Mouse (Mus musculus) forebrain, postnatal 0 days (tissue): ENCODE data around the gene Nuak1. TPM values are rescaled to one million over a fixed set of nuclear protein-coding genes. Genes with fewer than 3 reads are reported as not detected.
"Not testable (repeated sequence)": the region's sequence is repeated elsewhere in the genome, so short reads cannot be mapped to it uniquely, and the experiment has no call there.

Experiments used
- ATAC-seq: fragments of 200-750 bp; cut with Nextera tagmentation; 2 replicates; pipeline ENCODE4 v1.8.0; 2017; ENCODE audit warnings: mild to moderate bottlenecking, moderate library complexity
- DNase-seq: peaks from one replicate; pipeline ENCODE4 v3.0.0-alpha.2; 2015
- H3K27ac ChIP-seq: fragments of 300-500 bp; sonication (generic); 2 replicates; pipeline ENCODE4 v1.5.1; 2014; ENCODE audit warnings: low read depth, mild to moderate bottlenecking, antibody characterized with exemption, low read length, moderate library complexity, mixed read lengths
- H3K27me3 ChIP-seq: fragments of 300-500 bp; sonication (generic); 2 replicates; pipeline ENCODE4 v1.6.1; 2014; ENCODE audit warnings: mild to moderate bottlenecking, low read length, mixed read lengths; ENCODE audit not compliant: insufficient read depth
- H3K36me3 ChIP-seq: fragments of 300-500 bp; sonication (generic); 2 replicates; pipeline ENCODE4 v1.6.1; 2014; ENCODE audit warnings: mild to moderate bottlenecking, moderate library complexity; ENCODE audit not compliant: insufficient read depth
- H3K4me1 ChIP-seq: fragments of 300-500 bp; sonication (generic); 2 replicates; pipeline ENCODE4 v1.6.1; 2014; ENCODE audit warnings: antibody characterized with exemption; ENCODE audit not compliant: insufficient read depth
- H3K4me2 ChIP-seq: fragments of 300-500 bp; sonication (generic); 2 replicates; pipeline ENCODE4 v1.6.1; 2014; ENCODE audit warnings: low read depth, mild to moderate bottlenecking, moderate library complexity
- H3K4me3 ChIP-seq: fragments of 300-500 bp; sonication (generic); 2 replicates; pipeline ENCODE4 v1.5.1; 2014; ENCODE audit warnings: low read depth, low read length, mixed read lengths
- H3K9ac ChIP-seq: fragments of 300-500 bp; sonication (generic); 2 replicates; pipeline ENCODE4 v1.6.1; 2014; ENCODE audit warnings: mild to moderate bottlenecking
- H3K9me3 ChIP-seq: fragments of 300-500 bp; sonication (generic); 2 replicates; pipeline ENCODE4 v1.6.1; 2016; ENCODE audit warnings: low read length
- CTCF ChIP-seq: sonication (generic); IDR thresholded peaks from 2 replicates; pipeline ENCODE4 v1.5.1; 2016; ENCODE audit warnings: antibody characterized with exemption, control low read depth, low read depth
- WGBS: fragments of 180-500 bp; shearing (Covaris S2); extraction: QIAGEN DNeasy Blood & Tissue Kit; methylation state at CpG from one replicate; pipeline ENCODE4 v1.1.7; 2014; 5-methylcytosine and 5-hydroxymethylcytosine counted together
- polyA plus RNA-seq: library from polyadenylated mRNA; unstranded; fragments of >200 nt; fragmentation: Nextera tagmentation; extraction: Ambion mirVana; gene quantifications from 2 replicates; pipeline ENCODE4 v1.2.1, GENCODE M21; 2015
- total RNA-seq: library from RNA; depleted of rRNA; stranded (reverse); fragments of >200 nt; gene quantifications from 2 replicates; pipeline ENCODE4 v1.2.3, GENCODE M21; 2014; rRNA removed

The Nuak1 gene
- 25.9 and 28.7 TPM in 2 replicates for total RNA-seq
- 3.7 and 4.0 TPM in 2 replicates for polyA plus RNA-seq

DNA sequence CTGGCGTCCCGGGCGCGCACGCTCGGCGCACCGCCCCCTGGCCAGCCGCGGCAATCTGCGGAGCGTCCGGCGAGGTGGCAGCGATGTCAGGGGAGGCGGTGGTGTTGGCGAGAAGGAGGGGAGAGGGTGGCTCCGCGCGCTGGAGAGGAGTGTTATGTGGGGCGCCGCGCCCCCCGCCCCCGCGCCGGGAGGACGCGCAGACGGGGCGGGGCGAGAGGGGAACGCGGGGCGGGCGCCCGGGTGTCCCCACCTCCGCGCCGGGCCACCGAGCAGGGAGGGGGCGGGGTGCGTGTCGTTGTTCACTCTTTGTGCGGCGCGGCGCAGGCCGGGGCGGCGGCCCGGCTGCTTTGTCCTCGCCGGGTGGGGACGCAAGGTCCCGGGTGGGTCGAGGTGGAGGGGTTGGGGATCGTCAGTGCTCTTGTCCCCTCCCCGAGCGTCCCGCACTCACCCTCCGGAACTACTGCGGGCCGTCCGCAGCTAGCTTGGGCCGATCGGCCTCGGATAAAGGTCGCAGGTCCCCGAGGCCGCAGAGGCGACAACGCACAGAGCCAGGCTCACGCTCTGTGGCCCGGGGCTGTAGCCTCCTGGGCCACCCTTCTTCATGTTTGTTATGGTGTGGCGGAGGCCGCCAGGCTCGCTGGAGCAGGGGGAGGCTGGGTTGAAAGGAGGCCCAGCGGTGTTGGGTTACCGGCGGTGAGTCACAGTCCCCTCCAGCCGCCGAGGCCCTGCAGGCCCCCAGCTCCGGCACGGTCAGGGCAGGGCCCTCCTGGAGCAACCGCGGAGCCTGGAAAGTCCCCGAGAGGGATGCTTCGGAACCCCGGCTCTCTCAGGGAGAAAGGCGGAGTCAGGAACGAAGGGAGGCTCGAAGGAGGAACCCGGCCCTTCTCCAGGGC is at the start of gene Nuak1:
Nuak1 (minus strand) TSS at position 57 of the 893 bp plus-strand sequence.
- peak within 1 kb of the TSS; percentile 82 for H3K4me3 ChIP-seq
- peaks cover 15% of the 10 kb centered on the region for H3K4me1 ChIP-seq
- H3K9me3 ChIP-seq, result no peaks in the 10 kb centered on the region
- H3K27ac ChIP-seq, result peak within 1 kb of the TSS; percentile 98
- ATAC-seq (peak; percentile 87), DNase-seq (peak; percentile 92)
- H3K27me3 ChIP-seq, result no peaks in the 10 kb centered on the region
- no peaks in the 10 kb centered on the region for H3K36me3 ChIP-seq
- H3K9ac ChIP-seq, result peak within 1 kb of the TSS; percentile 98
- WGBS, result 4% methylated on average over 60 of the region's 94 CpGs
- peak within 1 kb of the TSS; percentile 90 for H3K4me2 ChIP-seq
- TF ChIP-seq CTCF, result 0 out of 2 replicates have a peak, but pooled peaks have one; percentile 27

- no peaks in the 10 kb centered on the region for H3K36me3 ChIP-seq
- no peak overlapping the region for H3K27ac ChIP-seq
- H3K27me3 ChIP-seq, result no peaks in the 10 kb centered on the region
- no peak overlapping the region for H3K4me3 ChIP-seq
- no peaks in the 10 kb centered on the region for H3K4me1 ChIP-seq
- H3K4me2 ChIP-seq, result no peak overlapping the region
- H3K9ac ChIP-seq, result no peak overlapping the region
- no peak for TF ChIP-seq CTCF
- DNase-seq (no peak), ATAC-seq (no peak)
- WGBS, result 95% methylated on average over 5 of the region's 5 CpGs
- no peaks in the 10 kb centered on the region for H3K9me3 ChIP-seq
These were observed 49.7 kb upstream of the Nuak1 start for GRCm38 (mm10) chr10:84490115-84490514.

DNA sequence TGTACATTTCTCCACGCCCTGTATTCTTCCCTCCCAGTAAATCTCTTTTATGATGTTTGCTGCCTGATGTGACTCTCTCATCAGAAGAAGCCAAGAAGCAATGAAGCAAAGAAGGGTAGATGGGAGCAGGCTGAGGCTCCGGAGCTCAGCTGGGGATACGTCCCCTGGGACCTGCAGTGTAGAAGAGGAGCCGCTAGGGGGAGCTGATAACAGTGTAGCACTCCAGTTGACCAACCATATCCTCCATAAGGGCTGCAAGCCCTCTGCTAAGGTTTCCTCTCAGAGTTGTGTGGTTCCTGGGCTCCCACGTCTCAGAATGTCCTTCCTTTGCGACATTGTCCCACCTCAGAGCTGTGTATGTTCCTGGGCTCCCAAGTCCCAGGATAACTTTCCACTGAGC is 47.9 kb upstream of the Nuak1 start:
- Histone ChIP-seq H3K27me3 (no peaks in the 10 kb centered on the region), H3K9ac (no peak overlapping the region), H3K4me2 (no peak overlapping the region), H3K9me3 (no peaks in the 10 kb centered on the region), H3K4me3 (no peak overlapping the region), H3K4me1 (no peaks in the 10 kb centered on the region), H3K36me3 (no peaks in the 10 kb centered on the region), H3K27ac (no peak overlapping the region)
- DNase-seq (no peak), ATAC-seq (no peak)
- TF ChIP-seq CTCF, result peak; percentile 49
- WGBS, result 41% methylated on average over 6 of the region's 6 CpGs

DNA sequence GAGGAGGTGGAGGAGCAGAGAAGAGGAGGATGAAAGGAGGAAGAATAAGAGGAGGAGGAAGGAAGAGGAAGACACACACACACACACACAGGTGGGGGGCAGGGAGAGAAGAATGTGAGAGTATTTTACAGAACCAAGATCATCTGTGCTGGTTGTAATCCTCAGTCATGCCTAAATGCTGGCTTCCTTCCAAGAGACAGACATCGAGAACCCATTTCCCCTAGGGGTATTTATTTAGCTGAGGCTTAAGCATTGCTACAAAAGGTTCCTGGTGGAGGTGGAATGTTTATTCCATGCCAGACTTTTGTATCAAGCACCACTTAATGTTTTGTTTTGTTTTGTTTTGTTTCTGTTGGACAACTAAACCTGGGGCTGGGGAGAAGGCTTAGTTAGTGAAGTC is 44.3 kb upstream of the Nuak1 start:
- Histone ChIP-seq H3K27me3 (no peaks in the 10 kb centered on the region), H3K27ac (no peak overlapping the region), H3K4me2 (no peak overlapping the region), H3K36me3 (no peaks in the 10 kb centered on the region), H3K9me3 (no peaks in the 10 kb centered on the region), H3K9ac (no peak overlapping the region), H3K4me1 (no peaks in the 10 kb centered on the region), H3K4me3 (no peak overlapping the region)
- DNase-seq, result no peak
- no peak for TF ChIP-seq CTCF
- ATAC-seq, result no peak
- 33% methylated on average over 1 of the region's 1 CpGs for WGBS

DNA sequence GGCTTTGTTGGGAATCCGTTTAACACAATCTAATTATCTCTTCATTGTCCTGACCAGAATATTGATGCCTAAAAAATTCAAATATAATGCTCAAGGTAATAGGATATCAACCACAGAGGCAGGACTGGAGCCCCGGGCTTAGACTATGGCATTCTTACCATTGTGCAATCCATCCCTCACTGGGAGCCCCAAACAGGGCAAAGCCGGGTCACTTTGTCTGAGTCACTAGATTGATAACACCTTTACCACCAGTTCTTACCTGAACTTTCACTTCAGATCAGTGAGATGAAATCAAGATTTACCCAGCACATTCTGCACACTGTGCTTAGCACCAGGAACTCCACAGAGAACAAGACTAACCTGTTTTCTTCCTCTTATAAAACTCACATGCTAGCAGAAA is 43.2 kb upstream of the Nuak1 start:
- H3K27me3 ChIP-seq, result no peaks in the 10 kb centered on the region
- no peaks in the 10 kb centered on the region for H3K4me1 ChIP-seq
- no peak overlapping the region for H3K27ac ChIP-seq
- DNase-seq, result no peak
- H3K9me3 ChIP-seq, result no peaks in the 10 kb centered on the region
- H3K4me2 ChIP-seq, result no peak overlapping the region
- no peak overlapping the region for H3K4me3 ChIP-seq
- H3K36me3 ChIP-seq, result no peaks in the 10 kb centered on the region
- TF ChIP-seq CTCF, result no peak
- ATAC-seq, result no peak
- H3K9ac ChIP-seq, result no peak overlapping the region
- 82% methylated on average over 3 of the region's 3 CpGs for WGBS

DNA sequence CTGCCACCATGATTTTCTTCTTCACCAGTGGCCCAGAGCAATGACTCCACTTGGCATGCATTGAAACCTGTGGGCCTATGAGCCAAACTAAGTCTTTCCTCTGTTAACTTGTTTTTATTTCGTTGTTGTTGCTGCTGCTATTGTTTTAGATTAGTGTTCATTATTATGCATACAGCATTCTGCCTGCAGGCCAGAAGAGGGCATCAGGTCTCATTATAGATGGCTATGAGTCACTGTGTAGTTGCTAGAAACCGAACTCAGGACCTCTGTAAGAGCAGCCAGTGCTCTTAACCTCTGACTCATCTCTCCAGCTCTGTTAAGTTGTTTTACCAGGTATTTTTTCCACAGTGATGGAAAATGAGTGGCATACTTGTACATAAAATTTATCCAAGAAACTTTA is 42.7 kb upstream of the Nuak1 start:
- Histone ChIP-seq H3K9me3 (no peaks in the 10 kb centered on the region), H3K9ac (no peak overlapping the region), H3K27ac (no peak overlapping the region), H3K4me2 (no peak overlapping the region), H3K4me3 (no peak overlapping the region), H3K4me1 (no peaks in the 10 kb centered on the region), H3K27me3 (no peaks in the 10 kb centered on the region), H3K36me3 (no peaks in the 10 kb centered on the region)
- TF ChIP-seq CTCF, result no peak
- WGBS, result 79% methylated on average over 2 of the region's 2 CpGs
- DNase-seq (no peak), ATAC-seq (no peak)

GRCm38 (mm10) chr10:84482418-84482817 is 42.0 kb upstream of the Nuak1 start:
- H3K4me3 ChIP-seq, H3K9ac ChIP-seq, H3K27ac ChIP-seq, H3K4me1 ChIP-seq, H3K27me3 ChIP-seq, H3K9me3 ChIP-seq, ATAC-seq, H3K36me3 ChIP-seq, DNase-seq, H3K4me2 ChIP-seq: not testable (repeated sequence)
- 91% methylated on average over 15 of the region's 15 CpGs for WGBS
